Mouse (Mus musculus): ENCODE results near the gene Gp1bb. TPM values are rescaled to one million over a fixed set of nuclear protein-coding genes. Genes with fewer than 3 reads are reported as not detected.
A peak's percentile ranks its signal among the peaks of the same experiment; 100 is the strongest.

The Gp1bb gene
- polyA plus RNA-seq, 1 experiment from 2014 or later: 1.9 TPM

DNA sequence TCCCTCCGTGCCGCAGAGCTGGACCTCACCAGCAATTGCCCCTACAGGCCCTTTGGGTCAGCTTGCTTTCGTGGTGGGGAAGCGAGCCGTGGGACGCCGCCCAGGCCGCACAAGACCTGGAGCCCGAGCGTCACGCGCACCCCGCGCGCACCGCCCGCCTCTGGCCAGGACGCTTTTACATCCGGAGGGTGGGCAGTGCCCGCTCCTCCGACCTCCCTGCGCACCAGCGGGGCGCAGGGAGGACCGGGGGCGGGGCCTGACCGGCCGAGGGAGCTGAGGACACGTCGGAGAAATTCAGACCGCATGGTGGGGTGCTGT, 33.5 kb downstream of the Gp1bb start:
- H3K4me3 ChIP-seq (ENCODE audit: low read depth, low read length): no peak overlapping the region
- H3K9me3 ChIP-seq (ENCODE audit: control insufficient read depth, low read length): no peaks in the 10 kb centered on the region
- ATAC-seq (replicated peaks; ENCODE audit: low FRiP score, low TSS enrichment, low read depth) (no peak), DNase-seq (ENCODE audit: low spot score) (no peak)
- H3K4me2 ChIP-seq (ENCODE audit: low read length): no peak overlapping the region
- no peak overlapping the region for H3K27ac ChIP-seq (ENCODE audit: low read depth)
- peaks cover 97% of the 10 kb centered on the region for H3K27me3 ChIP-seq (replicated peaks; ENCODE audit: control insufficient read depth, insufficient read depth, low read length)
- no peak overlapping the region for H3K9ac ChIP-seq (ENCODE audit: low read length)
- peaks cover 28% of the 10 kb centered on the region for H3K4me1 ChIP-seq (replicated peaks; ENCODE audit: control insufficient read depth, insufficient read depth, low read length)
- no peaks in the 10 kb centered on the region for H3K36me3 ChIP-seq (ENCODE audit: control insufficient read depth, insufficient read depth, low read length)
- 5% methylated on average over 31 of the region's 31 CpGs for WGBS

DNA sequence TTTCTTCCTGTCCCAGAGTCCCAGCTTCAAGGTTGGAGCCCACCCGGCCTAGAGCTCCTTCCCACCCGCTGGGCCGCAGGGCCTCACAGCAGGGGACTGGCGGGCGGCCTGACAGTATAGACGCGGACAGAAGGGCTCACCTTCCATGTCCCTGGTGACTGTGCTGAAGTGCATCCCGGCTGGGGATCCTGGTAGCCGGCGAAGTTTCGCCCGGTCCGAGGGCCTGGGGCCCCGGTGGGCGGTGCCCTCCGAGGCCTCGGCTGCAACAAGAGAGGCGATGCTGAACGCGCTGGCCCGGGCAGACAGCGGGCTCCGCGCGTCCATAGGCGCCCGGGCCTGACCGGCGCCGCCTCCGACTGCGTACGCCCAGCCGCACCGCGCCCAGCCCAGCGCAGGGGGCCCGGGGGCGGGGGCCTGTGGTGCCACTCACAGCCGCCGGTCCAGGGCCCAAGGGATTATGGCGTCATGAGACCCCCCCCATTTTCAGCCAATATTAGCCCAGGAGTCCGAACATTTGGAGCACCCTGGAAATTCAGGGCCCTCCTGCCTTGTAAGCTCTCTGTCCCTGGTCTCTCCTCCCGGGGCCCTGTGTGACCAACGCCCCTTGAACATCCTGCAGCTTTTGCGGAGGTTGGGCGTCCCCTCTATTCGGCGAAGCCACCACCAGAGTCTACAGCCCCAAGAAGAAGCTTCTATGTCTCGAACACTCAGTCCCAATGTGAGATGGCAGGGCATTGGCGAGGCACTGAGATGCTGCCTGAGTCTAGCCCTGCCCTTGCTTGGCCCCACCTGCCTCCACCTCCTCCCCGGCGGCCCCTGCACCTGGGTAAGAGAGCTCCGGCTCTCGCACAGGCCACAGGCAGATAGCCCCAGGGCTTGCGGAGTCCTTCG, 34.1 kb downstream of the Gp1bb start:
- DNase-seq (ENCODE audit: low spot score): peak; percentile 81
- Histone ChIP-seq H3K4me2 (ENCODE audit: low read length) (peak overlapping the region; percentile 32), H3K9me3 (ENCODE audit: control insufficient read depth, low read length) (no peaks in the 10 kb centered on the region), H3K27me3 (replicated peaks; ENCODE audit: control insufficient read depth, insufficient read depth, low read length) (peaks cover 97% of the 10 kb centered on the region), H3K27ac (ENCODE audit: low read depth) (no peak overlapping the region), H3K4me3 (ENCODE audit: low read depth, low read length) (peak overlapping the region; percentile 37), H3K4me1 (replicated peaks; ENCODE audit: control insufficient read depth, insufficient read depth, low read length) (peaks cover 28% of the 10 kb centered on the region), H3K9ac (ENCODE audit: low read length) (no peak overlapping the region), H3K36me3 (ENCODE audit: control insufficient read depth, insufficient read depth, low read length) (no peaks in the 10 kb centered on the region)
- WGBS: 2% methylated on average over 50 of the region's 57 CpGs
- 0 out of 2 replicates have a peak, but pooled peaks have one; percentile 28 for ATAC-seq (replicated peaks; ENCODE audit: low FRiP score, low TSS enrichment, low read depth)

DNA sequence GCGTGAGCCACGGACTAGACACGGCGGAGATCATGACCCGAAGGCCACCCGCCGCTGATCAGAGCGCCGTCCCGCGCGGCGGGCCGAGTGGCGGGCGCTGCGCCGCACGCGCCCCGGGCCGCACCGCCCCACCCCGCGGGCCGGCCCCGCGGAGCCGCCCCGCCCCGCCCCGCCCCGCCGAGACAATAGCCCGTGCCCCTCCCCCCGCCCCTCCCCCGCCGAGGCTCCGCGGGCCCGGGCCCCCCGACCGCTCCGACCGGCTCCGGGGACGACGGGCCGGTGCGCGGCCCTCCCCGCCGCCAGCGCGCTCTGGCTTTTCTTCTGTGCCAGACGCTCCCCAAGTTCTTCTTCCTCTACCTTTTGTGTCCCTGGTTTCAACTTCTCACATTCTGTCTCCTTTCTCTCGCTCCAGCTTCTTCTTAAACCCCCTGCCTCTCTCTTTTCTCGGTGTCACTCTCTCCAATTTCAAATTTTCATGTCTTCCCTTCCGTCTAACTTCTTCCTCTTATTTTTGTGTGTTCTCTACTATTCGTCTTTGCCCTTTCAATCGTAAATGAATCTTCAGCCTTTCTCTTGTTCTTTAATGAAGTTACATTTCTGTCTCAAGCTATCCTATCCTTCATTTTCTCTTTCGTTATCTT, 35.2 kb downstream of the Gp1bb start:
- 3% methylated on average over 29 of the region's 62 CpGs for WGBS
- H3K9ac ChIP-seq (ENCODE audit: low read length): peak overlapping the region; percentile 22; the same call in 1 of the 2 replicates

DNA sequence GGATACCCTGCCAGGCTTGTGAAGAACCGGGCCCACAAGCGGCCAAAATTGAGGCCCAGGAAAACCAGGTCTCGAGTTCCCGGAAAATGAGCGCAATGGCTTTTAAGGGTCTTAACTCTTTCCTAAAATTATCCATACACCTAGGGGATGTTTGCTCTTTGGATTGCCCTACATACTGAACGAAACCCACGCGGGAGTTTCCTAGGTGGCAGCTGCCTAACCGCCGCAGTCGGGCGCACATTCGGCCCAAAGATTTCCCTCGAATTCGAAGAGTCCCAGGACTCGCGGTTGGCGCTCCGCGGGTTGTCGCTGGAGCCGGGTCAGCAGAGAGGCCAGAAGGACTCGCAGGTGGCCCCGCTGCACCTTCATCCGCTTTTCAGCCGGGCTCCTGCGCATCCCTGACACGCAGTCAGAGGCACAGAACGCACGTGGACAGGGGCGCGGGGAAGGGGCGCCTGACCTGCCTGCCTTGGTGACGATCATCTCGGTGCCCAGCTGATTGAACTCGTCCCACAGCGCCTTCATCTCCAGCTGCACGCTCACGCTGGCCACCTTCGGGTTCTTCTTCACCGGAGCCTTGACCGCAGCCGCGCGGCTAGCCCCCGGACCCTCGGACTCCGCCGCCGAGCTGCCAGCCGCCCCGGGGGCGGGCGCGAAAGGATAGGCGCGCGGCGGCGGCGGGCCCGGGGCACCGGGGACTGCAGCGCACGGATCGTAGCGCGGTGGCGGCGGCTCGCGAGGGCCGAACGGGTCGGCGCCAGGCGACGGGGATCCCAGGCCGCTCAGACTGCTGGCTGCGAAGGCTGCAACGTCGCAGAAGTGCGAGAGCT, 35.9 kb downstream of the Gp1bb start:
- H3K4me1 ChIP-seq (replicated peaks; ENCODE audit: control insufficient read depth, insufficient read depth, low read length): peaks cover 28% of the 10 kb centered on the region
- peak; percentile 78 for DNase-seq (ENCODE audit: low spot score)

More for the DNA sequence above, 35.2 kb downstream of the Gp1bb start:
- Histone ChIP-seq H3K4me2 (ENCODE audit: low read length) (peak overlapping the region; percentile 58), H3K36me3 (ENCODE audit: control insufficient read depth, insufficient read depth, low read length) (no peaks in the 10 kb centered on the region), H3K9me3 (ENCODE audit: control insufficient read depth, low read length) (no peaks in the 10 kb centered on the region), H3K27me3 (replicated peaks; ENCODE audit: control insufficient read depth, insufficient read depth, low read length) (peaks cover 100% of the 10 kb centered on the region), H3K4me1 (replicated peaks; ENCODE audit: control insufficient read depth, insufficient read depth, low read length) (peaks cover 28% of the 10 kb centered on the region), H3K27ac (ENCODE audit: low read depth) (no peak overlapping the region), H3K4me3 (ENCODE audit: low read depth, low read length) (peak overlapping the region; percentile 37)
- ATAC-seq (replicated peaks; ENCODE audit: low FRiP score, low TSS enrichment, low read depth) (no peak), DNase-seq (ENCODE audit: low spot score) (no peak)

DNA sequence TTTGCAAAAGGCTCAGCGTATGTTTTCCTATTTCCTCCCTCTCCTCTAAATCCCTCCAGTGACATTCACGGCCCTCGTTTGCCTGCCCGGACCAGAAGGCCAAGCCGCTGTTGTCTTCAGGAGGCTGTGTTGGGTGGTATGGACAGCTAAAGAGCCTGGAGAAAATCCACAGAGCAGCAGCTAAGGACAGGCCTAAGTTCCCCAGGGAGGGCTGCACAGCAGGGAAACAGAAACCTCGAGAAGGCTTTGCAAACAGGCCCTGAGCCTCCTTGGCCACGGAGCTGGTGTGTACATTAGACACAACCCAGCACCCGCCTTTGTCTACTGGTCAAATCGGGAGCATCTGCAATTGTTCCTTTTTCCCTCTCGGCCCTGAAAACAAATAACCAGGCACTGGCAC, 36.5 kb downstream of the Gp1bb start:
- Histone ChIP-seq H3K4me3 (ENCODE audit: low read depth, low read length) (no peak overlapping the region), H3K9me3 (ENCODE audit: control insufficient read depth, low read length) (no peaks in the 10 kb centered on the region), H3K4me2 (ENCODE audit: low read length) (no peak overlapping the region), H3K27me3 (replicated peaks; ENCODE audit: control insufficient read depth, insufficient read depth, low read length) (peaks cover 100% of the 10 kb centered on the region), H3K4me1 (replicated peaks; ENCODE audit: control insufficient read depth, insufficient read depth, low read length) (peaks cover 26% of the 10 kb centered on the region), H3K27ac (ENCODE audit: low read depth) (no peak overlapping the region), H3K36me3 (ENCODE audit: control insufficient read depth, insufficient read depth, low read length) (no peaks in the 10 kb centered on the region), H3K9ac (ENCODE audit: low read length) (no peak overlapping the region)
- DNase-seq (ENCODE audit: low spot score) (peak; percentile 79), ATAC-seq (replicated peaks; ENCODE audit: low FRiP score, low TSS enrichment, low read depth) (no peak)
- 24% methylated on average over 10 of the region's 10 CpGs for WGBS

More for the DNA sequence above, 35.9 kb downstream of the Gp1bb start:
- peaks cover 100% of the 10 kb centered on the region for H3K27me3 ChIP-seq (replicated peaks; ENCODE audit: control insufficient read depth, insufficient read depth, low read length)
- WGBS: 2% methylated on average over 77 of the region's 83 CpGs
- no peak for ATAC-seq (replicated peaks; ENCODE audit: low FRiP score, low TSS enrichment, low read depth)
- no peak overlapping the region for H3K27ac ChIP-seq (ENCODE audit: low read depth)
- H3K4me2 ChIP-seq (ENCODE audit: low read length): peak overlapping the region; percentile 58
- peak overlapping the region; percentile 37 for H3K4me3 ChIP-seq (ENCODE audit: low read depth, low read length)
- no peaks in the 10 kb centered on the region for H3K36me3 ChIP-seq (ENCODE audit: control insufficient read depth, insufficient read depth, low read length)
- H3K9ac ChIP-seq (ENCODE audit: low read length): peak overlapping the region; percentile 22; the same call in 1 of the 2 replicates
- no peaks in the 10 kb centered on the region for H3K9me3 ChIP-seq (ENCODE audit: control insufficient read depth, low read length)

DNA sequence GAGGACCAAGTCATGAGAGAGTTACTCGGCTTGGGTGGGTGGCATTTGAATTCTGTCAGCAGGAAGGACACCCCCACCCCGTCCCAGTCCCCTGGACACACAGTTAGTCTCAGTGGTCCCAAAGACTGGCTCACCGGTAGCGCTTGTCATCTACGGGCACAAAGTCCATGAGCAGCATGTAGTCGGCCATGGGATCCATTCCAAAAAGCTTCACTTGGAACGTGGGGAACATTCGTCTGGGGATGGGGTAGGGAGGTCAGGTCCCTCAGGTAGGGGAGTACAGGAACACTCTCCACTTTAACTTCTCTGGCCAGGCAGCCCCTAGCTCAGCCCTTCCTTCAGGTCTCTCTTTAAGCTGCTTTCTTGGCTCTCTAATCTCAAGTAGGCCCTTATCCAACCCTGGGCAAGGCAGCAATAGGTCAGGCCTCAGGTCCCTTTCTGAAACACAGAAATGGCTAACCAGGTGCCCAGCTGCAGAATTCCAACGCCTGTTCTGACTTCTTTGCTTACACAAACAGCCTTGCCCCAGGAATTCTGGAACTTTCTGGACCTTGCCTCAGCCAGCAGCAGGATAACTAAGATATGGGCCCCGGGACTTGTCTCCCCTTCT, 37.2 kb downstream of the Gp1bb start:
- Histone ChIP-seq H3K4me2 (ENCODE audit: low read length) (no peak overlapping the region), H3K27ac (ENCODE audit: low read depth) (no peak overlapping the region), H3K4me3 (ENCODE audit: low read depth, low read length) (no peak overlapping the region), H3K9me3 (ENCODE audit: control insufficient read depth, low read length) (no peaks in the 10 kb centered on the region), H3K9ac (ENCODE audit: low read length) (no peak overlapping the region), H3K27me3 (replicated peaks; ENCODE audit: control insufficient read depth, insufficient read depth, low read length) (peaks cover 100% of the 10 kb centered on the region), H3K4me1 (replicated peaks; ENCODE audit: control insufficient read depth, insufficient read depth, low read length) (peaks cover 23% of the 10 kb centered on the region), H3K36me3 (ENCODE audit: control insufficient read depth, insufficient read depth, low read length) (no peaks in the 10 kb centered on the region)
- ATAC-seq (replicated peaks; ENCODE audit: low FRiP score, low TSS enrichment, low read depth) (no peak), DNase-seq (ENCODE audit: low spot score) (no peak)
- WGBS: 40% methylated on average over 10 of the region's 10 CpGs

DNA sequence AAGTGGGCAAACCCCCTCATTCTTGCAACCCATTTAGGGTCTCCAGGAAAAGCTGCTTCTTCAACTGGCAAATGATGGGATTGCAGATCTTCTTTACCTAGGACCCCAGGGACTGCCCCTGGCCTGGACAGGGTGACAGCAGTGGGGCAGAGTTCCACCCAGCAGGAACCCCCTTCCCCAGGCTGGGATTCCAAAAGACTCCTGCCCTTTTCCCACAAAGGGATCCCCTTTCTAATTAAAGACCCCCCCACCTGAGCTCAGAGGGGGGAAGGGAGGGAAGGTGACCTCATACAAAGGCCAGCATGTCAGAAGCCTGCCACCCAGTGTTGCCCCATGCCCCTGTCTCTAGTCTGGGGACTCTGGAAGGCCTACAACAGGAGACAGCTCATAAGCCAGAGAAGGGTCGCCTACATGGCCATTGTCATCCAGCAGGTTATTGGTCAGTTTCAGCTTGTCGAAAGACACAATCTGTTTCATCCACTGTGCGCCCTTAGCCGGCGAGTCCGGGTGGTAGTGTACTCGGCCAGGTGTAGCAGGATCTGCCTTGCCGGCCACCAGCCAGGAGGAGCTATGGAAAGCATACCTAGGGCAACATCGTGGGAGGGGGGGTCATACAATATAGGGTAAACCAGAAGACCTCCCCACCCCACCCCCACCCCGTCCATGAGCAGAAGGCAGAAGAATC, 38.4 kb downstream of the Gp1bb start:
- H3K27ac ChIP-seq (ENCODE audit: low read depth): no peak overlapping the region
- no peak overlapping the region for H3K9ac ChIP-seq (ENCODE audit: low read length)
- ATAC-seq (replicated peaks; ENCODE audit: low FRiP score, low TSS enrichment, low read depth) (no peak), DNase-seq (ENCODE audit: low spot score) (no peak)
- H3K4me1 ChIP-seq (replicated peaks; ENCODE audit: control insufficient read depth, insufficient read depth, low read length): peaks cover 23% of the 10 kb centered on the region
- H3K9me3 ChIP-seq (ENCODE audit: control insufficient read depth, low read length): no peaks in the 10 kb centered on the region
- 24% methylated on average over 10 of the region's 10 CpGs for WGBS
- H3K27me3 ChIP-seq (replicated peaks; ENCODE audit: control insufficient read depth, insufficient read depth, low read length): peaks cover 98% of the 10 kb centered on the region
- no peak overlapping the region for H3K4me3 ChIP-seq (ENCODE audit: low read depth, low read length)
- H3K4me2 ChIP-seq (ENCODE audit: low read length): no peak overlapping the region
- H3K36me3 ChIP-seq (ENCODE audit: control insufficient read depth, insufficient read depth, low read length): no peaks in the 10 kb centered on the region

DNA sequence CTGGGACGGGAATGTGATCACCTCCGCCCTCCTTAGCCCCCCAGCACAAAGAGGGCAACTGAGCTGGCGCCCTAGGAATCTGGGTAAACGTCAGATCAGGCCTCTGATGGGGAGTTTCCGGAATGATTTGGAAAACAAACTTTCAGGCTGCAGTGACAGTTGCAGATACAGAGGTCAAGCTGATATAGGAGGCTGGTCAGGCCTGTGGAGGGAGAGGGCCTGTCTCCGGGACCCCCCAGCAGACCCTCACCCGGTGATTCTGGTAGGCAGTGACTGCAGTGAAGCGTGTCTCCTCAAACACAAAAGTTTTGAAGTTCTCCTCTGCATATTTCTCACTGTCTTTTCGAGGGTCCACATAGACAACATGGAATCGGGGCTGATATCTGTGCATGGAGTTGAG, 39.0 kb downstream of the Gp1bb start:
- 29% methylated on average over 10 of the region's 10 CpGs for WGBS
- ATAC-seq (replicated peaks; ENCODE audit: low FRiP score, low TSS enrichment, low read depth) (no peak), DNase-seq (ENCODE audit: low spot score) (no peak)
- Histone ChIP-seq H3K9me3 (ENCODE audit: control insufficient read depth, low read length) (no peaks in the 10 kb centered on the region), H3K9ac (ENCODE audit: low read length) (no peak overlapping the region), H3K36me3 (ENCODE audit: control insufficient read depth, insufficient read depth, low read length) (no peaks in the 10 kb centered on the region), H3K27ac (ENCODE audit: low read depth) (no peak overlapping the region), H3K4me1 (replicated peaks; ENCODE audit: control insufficient read depth, insufficient read depth, low read length) (peaks cover 18% of the 10 kb centered on the region), H3K4me3 (ENCODE audit: low read depth, low read length) (no peak overlapping the region), H3K4me2 (ENCODE audit: low read length) (no peak overlapping the region), H3K27me3 (replicated peaks; ENCODE audit: control insufficient read depth, insufficient read depth, low read length) (peaks cover 94% of the 10 kb centered on the region)
